Mouse (Mus musculus): ENCODE measurements at regions not wholly inside any gene's neighbourhood (a gene's known extent, or its start where the extent isn't known, plus 50 kb on each side); places are given as distances from the start of the nearest gene placed in this dataset.
A peak's percentile ranks its signal among the peaks of the same experiment; 100 is the strongest.

GRCm38 (mm10) chr9:12421906-12422305, 823.7 kb downstream of the Jrkl start:
- no peak overlapping the region for H3ac ChIP-seq (ENCODE audit: control insufficient read depth, insufficient read length)
- H3K36me3 ChIP-seq (ENCODE audit: control insufficient read depth, insufficient read depth): no peaks in the 10 kb centered on the region
- no peaks in the 10 kb centered on the region for H3K79me2 ChIP-seq (ENCODE audit: control insufficient read depth, insufficient read depth)
- no peaks in the 10 kb centered on the region for H3K27me3 ChIP-seq (ENCODE audit: control insufficient read depth, insufficient read depth, insufficient read length)
- no peak overlapping the region for H3K4me3 ChIP-seq
- TF ChIP-seq USF1 (IDR thresholded peaks at IDR 0.05; ENCODE audit: low read depth) (no peak), MAX (IDR thresholded peaks at IDR 0.05; ENCODE audit: low read depth) (no peak), SRF (IDR thresholded peaks at IDR 0.05; ENCODE audit: control insufficient read depth, insufficient read length, low read depth) (no peak), REST (IDR thresholded peaks at IDR 0.05; ENCODE audit: insufficient read depth, insufficient read length) (no peak), TCF12 (IDR thresholded peaks at IDR 0.05; ENCODE audit: insufficient read depth, poor library complexity, severe bottlenecking) (no peak), POLR2AphosphoS2 (IDR thresholded peaks at IDR 0.05; ENCODE audit: insufficient read length, low read depth) (no peak), TCF3 (IDR thresholded peaks at IDR 0.05; ENCODE audit: insufficient read length, low read depth) (no peak), E2F4 (IDR thresholded peaks at IDR 0.05; ENCODE audit: insufficient read depth) (no peak), MYOD1 (IDR thresholded peaks at IDR 0.05; ENCODE audit: control insufficient read depth in 1 of 3, insufficient read length in 2 of 3, low read depth in 2 of 3) (no peak), POLR2A (IDR thresholded peaks at IDR 0.05; ENCODE audit: insufficient read length, low read depth) (no peak)
- no peak overlapping the region for H3K4me2 ChIP-seq (ENCODE audit: low read depth)

DNA sequence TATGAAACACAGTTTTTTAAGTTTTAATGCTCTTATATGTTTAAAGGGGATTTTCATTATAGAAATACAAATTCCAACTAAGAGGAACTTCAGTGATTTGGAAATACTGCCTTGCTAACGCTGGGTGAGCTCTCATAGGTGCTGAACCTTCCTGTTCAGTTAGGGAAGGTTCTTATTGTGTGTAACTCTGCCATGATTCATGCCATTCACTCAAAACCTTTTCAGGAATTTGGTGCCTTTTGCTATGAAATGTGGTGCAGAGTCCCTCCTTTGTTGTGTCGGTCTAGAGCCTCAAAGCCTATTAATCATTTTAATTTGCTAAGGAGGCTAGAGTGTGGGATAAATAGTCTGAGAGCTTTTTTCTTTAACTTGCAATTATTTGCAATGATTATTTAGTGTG, 837.1 kb downstream of the Jrkl start:
- TF ChIP-seq MYOD1 (IDR thresholded peaks at IDR 0.05; ENCODE audit: control insufficient read depth in 1 of 3, insufficient read length in 2 of 3, low read depth in 2 of 3) (no peak), POLR2A (IDR thresholded peaks at IDR 0.05; ENCODE audit: insufficient read length, low read depth) (no peak), SRF (IDR thresholded peaks at IDR 0.05; ENCODE audit: control insufficient read depth, insufficient read length, low read depth) (no peak), TCF12 (IDR thresholded peaks at IDR 0.05; ENCODE audit: insufficient read depth, poor library complexity, severe bottlenecking) (no peak), USF1 (IDR thresholded peaks at IDR 0.05; ENCODE audit: low read depth) (no peak), REST (IDR thresholded peaks at IDR 0.05; ENCODE audit: insufficient read depth, insufficient read length) (no peak), MYOG (IDR thresholded peaks at IDR 0.05; ENCODE audit: control insufficient read depth in 1 of 3, insufficient read depth in 1 of 3, insufficient read length in 2 of 3, low read depth in 2 of 3) (no peak), TCF3 (IDR thresholded peaks at IDR 0.05; ENCODE audit: insufficient read length, low read depth) (no peak), MAX (IDR thresholded peaks at IDR 0.05; ENCODE audit: low read depth) (no peak), E2F4 (IDR thresholded peaks at IDR 0.05; ENCODE audit: insufficient read depth) (no peak), CEBPB (IDR thresholded peaks at IDR 0.05; ENCODE audit: insufficient read depth, poor library complexity, severe bottlenecking) (no peak), POLR2AphosphoS2 (IDR thresholded peaks at IDR 0.05; ENCODE audit: insufficient read length, low read depth) (no peak)
- Histone ChIP-seq H3K4me3 (no peak overlapping the region), H3K4me2 (ENCODE audit: low read depth) (no peak overlapping the region), H3K79me2 (ENCODE audit: control insufficient read depth, insufficient read depth) (no peaks in the 10 kb centered on the region), H3K36me3 (ENCODE audit: control insufficient read depth, insufficient read depth) (no peaks in the 10 kb centered on the region), H3ac (ENCODE audit: control insufficient read depth, insufficient read length) (no peak overlapping the region), H3K27me3 (ENCODE audit: control insufficient read depth, insufficient read depth, insufficient read length) (no peaks in the 10 kb centered on the region)

GRCm38 (mm10) chr9:12404185-12404584, 841.4 kb downstream of the Jrkl start:
- Histone ChIP-seq H3K4me2 (ENCODE audit: low read depth) (no peak overlapping the region), H3K79me2 (ENCODE audit: control insufficient read depth, insufficient read depth) (no peaks in the 10 kb centered on the region), H3K4me3 (no peak overlapping the region), H3K27me3 (ENCODE audit: control insufficient read depth, insufficient read depth, insufficient read length) (no peaks in the 10 kb centered on the region), H3K36me3 (ENCODE audit: control insufficient read depth, insufficient read depth) (no peaks in the 10 kb centered on the region), H3ac (ENCODE audit: control insufficient read depth, insufficient read length) (no peak overlapping the region)
- TF ChIP-seq MAX (IDR thresholded peaks at IDR 0.05; ENCODE audit: low read depth) (no peak), MYOD1 (IDR thresholded peaks at IDR 0.05; ENCODE audit: control insufficient read depth in 1 of 3, insufficient read length in 2 of 3, low read depth in 2 of 3) (no peak), POLR2AphosphoS2 (IDR thresholded peaks at IDR 0.05; ENCODE audit: insufficient read length, low read depth) (no peak), USF1 (IDR thresholded peaks at IDR 0.05; ENCODE audit: low read depth) (no peak), TCF12 (IDR thresholded peaks at IDR 0.05; ENCODE audit: insufficient read depth, poor library complexity, severe bottlenecking) (no peak), POLR2A (IDR thresholded peaks at IDR 0.05; ENCODE audit: insufficient read length, low read depth) (no peak), MYOG (IDR thresholded peaks at IDR 0.05; ENCODE audit: control insufficient read depth in 1 of 3, insufficient read depth in 1 of 3, insufficient read length in 2 of 3, low read depth in 2 of 3) (no peak), E2F4 (IDR thresholded peaks at IDR 0.05; ENCODE audit: insufficient read depth) (no peak)

DNA sequence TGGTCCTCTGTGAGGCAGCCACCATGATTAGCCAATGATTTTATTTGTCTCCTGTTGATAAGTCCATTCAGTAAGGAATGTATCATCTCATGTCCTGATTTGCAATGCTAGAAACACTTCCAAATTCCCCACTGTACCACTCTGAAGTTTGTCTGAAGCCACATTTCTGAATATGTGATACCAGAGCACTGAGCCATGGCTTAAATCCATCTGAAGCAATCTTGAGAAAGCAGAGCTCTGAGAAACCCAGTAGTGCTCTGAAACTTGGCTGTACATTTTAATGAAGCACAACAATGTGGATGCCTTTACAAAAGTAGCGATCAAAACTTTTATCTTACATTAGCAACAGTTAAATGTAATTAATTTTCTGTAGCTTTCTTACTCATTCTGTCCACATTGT, 850.0 kb downstream of the Jrkl start:
- peak overlapping the region; percentile 1 for H3K4me2 ChIP-seq (ENCODE audit: low read depth)

More for the DNA sequence above, 850.0 kb downstream of the Jrkl start:
- Histone ChIP-seq H3K36me3 (ENCODE audit: control insufficient read depth, insufficient read depth) (no peaks in the 10 kb centered on the region), H3ac (ENCODE audit: control insufficient read depth, insufficient read length) (no peak overlapping the region), H3K79me2 (ENCODE audit: control insufficient read depth, insufficient read depth) (no peaks in the 10 kb centered on the region), H3K4me3 (no peak overlapping the region), H3K27me3 (ENCODE audit: control insufficient read depth, insufficient read depth, insufficient read length) (no peaks in the 10 kb centered on the region)
- TF ChIP-seq MYOD1 (IDR thresholded peaks at IDR 0.05; ENCODE audit: control insufficient read depth in 1 of 3, insufficient read length in 2 of 3, low read depth in 2 of 3) (no peak), SRF (IDR thresholded peaks at IDR 0.05; ENCODE audit: control insufficient read depth, insufficient read length, low read depth) (no peak), MYOG (IDR thresholded peaks at IDR 0.05; ENCODE audit: control insufficient read depth in 1 of 3, insufficient read depth in 1 of 3, insufficient read length in 2 of 3, low read depth in 2 of 3) (no peak), REST (IDR thresholded peaks at IDR 0.05; ENCODE audit: insufficient read depth, insufficient read length) (no peak), POLR2AphosphoS2 (IDR thresholded peaks at IDR 0.05; ENCODE audit: insufficient read length, low read depth) (no peak), CEBPB (IDR thresholded peaks at IDR 0.05; ENCODE audit: insufficient read depth, poor library complexity, severe bottlenecking) (no peak), USF1 (IDR thresholded peaks at IDR 0.05; ENCODE audit: low read depth) (no peak)

Data from myocyte (in vitro differentiated cells).